Mouse (Mus musculus) adrenal gland, adult 2 months (tissue): ENCODE measurements at regions not wholly inside any gene's neighbourhood (a gene's known extent, or its start where the extent isn't known, plus 50 kb on each side); places are given as distances from the start of the nearest gene placed in this dataset.

Source experiments
- DNase-seq: peaks from one replicate; pipeline ENCODE4 v3.0.0; 2021

DNA sequence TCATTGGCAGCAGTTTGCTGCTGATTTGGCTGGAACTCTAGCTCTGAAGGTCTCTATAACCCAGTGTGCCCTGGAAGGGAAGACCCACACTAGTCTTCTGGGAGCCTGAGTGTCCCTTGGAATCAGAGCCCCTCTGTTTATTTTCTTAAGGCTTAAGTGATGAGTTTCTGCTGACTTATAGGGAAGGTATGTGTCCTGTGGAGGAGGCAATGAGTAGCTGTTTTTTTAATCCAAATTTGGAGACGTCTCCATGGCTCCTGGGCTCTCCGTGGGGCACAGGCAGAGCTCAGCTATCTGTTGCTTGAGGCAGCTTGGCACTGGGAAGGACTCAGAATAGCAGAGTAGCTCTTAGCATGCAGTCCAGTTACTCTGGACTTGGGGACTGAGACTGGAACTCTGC is 146.4 kb downstream of the Ttc32 start:
- no peak for DNase-seq

DNA sequence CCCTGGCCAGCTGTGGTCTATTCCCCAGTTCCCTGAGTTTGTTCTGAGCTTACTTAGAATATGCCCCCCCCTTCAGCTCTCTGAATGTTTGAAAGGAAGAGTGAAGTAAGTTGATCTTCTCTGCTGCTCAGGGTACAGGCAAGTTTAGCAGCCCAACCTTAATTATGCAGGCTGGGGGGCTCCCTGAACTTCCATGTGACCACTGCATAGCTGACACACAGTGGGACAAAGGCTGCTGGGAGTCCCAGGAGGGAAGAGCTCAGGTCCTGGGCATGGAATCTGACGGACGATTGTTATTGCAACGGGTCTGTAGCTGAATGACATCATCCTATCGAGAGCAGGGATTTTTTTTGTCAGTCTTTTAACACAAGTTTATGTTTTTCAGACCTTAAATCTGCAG is 148.8 kb downstream of the Ttc32 start:
- no peak for DNase-seq

DNA sequence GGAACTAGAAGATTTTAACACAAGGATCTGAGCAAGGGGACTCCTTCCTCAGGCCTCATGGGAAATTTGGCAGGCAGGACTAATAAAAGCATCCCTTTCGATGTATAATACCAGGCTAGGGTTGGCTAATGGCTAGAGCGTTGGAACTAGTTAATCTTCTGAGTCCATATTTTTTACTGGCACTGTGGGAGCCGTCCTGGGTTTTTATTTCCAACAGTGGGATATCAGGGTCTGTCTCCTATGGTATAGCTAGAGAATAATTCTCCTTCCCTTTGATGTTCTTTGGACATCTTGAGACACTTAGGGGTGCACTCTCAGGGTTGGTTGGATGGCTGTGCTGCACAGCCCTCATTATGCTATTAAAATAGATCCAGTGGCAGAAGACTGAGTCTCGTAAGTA is 150.9 kb downstream of the Ttc32 start:
- DNase-seq, result no peak

DNA sequence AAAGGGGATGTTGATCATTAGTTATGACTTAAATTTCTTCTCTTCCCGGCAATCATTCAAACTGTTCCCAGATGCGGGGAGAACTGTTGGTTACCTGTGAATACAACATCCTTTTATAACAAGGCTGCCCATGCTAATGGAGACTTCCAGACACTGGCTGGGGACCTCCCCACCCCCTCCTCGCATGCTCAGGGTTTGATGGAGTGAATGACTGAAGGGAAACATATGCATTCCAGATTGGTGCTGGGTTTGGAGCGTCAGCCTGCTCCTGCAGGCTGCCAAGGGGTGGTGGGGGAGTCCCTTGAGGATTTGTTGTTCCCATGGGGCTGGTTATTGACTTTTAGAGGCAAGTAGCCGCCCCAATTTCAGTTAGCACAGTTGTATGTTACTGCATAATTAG is 161.9 kb downstream of the Ttc32 start:
- DNase-seq, result no peak

DNA sequence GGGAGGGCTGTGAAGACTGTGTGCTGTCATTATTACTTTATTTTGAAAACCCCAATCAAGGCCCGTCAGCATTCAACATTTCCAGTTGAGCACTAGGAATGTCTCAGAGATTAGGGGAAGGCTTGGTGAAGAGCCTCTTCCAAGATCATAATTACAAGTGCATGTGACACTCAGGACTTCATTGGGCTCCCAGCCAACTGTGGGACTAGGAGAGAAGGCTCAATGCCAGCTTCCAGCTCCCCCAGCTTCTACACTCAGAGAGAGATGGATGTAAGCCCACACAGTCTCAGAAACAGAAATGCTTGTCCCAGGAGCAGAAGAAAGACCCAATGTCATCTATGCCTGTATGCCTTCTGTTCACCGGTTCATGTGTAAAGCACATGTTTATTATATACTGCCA is 169.5 kb downstream of the Ttc32 start:
- DNase-seq, result no peak

DNA sequence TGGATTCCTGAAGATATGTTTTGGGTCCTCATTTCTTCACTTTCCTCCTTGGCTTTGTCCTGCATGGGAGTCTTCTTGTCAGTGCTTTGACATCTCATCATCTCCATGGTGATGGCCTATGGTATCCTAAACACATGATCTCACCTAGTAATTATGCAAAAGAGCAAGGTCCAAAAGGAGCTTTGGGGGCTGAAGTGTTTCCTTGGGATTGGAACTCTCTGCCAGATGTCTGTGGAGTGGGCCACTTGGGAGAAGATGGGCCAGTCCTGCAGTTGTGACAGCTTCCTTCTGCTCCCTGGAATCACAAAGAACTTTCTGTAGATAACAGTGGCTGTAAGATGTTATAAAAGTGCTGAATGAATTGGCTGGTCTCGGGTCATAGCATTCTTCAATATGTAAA is 182.4 kb downstream of the Ttc32 start:
- no peak for DNase-seq

DNA sequence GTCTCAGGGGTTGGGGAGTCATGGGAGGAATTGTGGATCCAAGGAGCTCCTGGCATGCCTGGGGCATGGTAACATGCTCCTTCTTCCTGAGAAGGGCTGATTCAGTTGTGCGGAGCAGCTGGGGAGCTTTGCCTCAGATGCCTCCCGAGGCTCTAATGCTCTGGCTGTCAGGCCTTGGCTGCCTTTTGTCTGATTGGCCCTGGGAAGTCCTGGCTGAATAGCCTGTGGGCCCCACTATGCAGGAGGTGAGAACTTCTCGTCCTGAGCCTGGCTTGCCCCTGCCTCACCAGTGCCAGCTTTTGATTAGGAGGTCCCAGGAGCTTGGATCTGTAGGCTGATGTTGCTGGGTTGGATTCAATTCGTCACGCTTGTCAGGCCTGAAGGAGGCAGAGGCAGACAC is 195.2 kb downstream of the Ttc32 start:
- DNase-seq, result no peak

DNA sequence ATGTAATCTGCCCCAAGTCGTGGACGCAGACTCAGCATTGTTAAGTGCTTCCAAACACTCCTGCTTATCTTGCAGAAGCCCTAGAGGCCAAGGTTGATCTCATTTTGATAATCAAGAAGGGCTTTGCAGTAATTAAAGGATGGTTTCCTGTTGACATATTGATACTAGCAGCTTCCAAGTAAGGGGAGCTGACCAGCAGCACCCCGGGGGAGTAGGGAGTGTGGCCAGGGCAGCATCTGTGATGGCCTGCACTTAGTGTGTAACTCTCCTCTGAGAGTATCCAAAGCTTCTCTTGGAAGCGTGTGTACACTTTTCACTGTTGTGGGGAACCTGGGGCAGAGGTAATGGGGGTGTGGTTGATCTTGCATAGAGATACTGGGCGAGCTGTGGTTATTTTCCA is 198.1 kb downstream of the Ttc32 start:
- no peak for DNase-seq

DNA sequence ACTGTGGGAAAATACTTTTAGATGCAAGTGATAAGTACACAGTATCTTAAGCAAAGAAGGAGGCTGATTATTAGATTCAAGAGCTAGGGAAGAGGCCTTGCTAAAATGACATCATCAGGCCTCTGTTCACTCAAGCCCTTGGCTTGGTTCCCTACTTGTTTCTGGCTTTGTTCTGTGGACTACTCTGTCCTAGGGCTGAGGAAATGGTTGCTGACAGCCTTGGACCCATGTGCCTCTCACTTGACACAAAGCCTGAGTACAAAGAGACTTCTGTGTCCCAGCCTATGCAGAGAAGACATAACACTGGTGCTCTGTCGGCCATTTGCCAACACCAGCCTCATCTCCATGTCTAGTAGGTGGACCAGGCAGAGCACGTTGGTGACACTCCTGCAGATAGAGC is 198.7 kb downstream of the Ttc32 start:
- peak; percentile 10 for DNase-seq

DNA sequence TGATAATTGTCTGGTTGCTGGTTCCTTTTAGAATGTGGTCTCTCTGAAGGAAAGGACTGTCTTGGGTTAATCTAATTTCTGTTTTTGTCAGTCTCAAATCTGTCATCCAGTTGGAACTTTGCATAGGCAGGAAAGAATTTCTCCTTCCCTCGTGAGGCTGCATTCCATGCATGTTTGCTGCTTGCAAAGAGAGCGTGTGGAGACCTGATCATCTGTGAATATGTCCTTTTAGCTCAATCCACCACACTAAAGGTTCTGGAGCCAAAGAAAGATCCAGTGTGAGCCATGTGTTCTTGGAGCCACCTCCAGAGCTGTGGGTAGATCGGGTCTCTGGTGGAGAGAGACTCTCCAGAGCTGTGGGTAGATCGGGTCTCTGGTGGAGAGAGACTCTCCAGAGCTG is 200.2 kb downstream of the Ttc32 start:
- no peak for DNase-seq

DNA sequence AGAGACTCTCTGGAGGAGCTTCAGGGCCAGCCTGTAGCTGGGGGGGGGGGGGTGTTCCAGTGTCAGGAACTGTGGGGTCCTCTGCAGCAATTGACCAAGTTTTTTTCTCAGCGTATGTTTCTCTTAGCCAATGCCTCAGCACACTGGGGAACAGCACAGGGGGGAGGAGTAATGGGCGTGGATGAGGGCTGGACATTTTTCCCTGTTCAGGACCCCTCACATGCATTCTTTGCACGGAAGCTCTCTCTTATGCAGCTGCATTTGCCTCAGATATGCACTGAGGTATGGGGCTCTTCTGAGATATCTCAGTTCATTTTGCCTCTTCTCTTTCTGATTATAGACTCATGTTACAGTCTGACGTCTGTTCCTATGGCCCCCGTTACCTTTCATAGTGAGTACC is 200.8 kb downstream of the Ttc32 start:
- no peak for DNase-seq

DNA sequence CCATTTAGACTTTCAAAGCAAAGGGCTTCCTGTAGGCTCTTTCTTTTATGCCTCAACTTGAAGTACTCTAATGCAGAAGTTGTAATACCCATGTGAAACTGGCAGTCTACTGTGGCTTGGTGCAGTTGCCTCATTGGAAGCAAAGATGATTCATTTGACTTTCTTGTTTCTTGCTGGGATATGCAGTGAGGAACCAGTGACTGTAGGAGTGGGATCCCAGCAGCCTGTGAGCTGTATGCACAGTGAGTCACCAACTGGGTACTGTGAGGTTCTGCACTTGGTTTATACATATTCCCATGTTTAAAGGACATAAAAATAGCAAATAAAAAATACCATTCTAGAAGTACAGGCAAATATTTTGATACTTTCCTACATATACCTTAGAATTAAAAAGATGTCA is 202.6 kb downstream of the Ttc32 start:
- no peak for DNase-seq

DNA sequence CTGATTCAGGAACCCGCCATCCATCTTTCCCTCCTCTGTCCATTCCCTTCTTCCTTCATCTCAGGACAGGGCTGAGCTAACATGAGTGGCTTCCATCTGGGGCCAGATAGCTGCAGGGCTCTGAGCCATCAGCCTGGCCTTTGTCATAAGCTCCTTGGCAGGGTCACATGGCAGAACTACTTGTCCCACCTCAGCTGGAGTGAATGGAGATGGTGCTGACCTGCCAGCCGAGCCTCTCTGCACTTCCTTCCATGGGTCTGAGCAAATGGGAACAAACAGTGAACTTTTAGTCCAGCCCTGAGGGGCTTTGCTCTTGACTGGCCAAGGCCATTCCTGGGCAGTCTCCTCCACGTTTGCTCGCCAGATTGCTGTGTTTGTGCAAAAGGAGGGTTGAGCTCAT is 206.1 kb downstream of the Ttc32 start:
- DNase-seq, result no peak

DNA sequence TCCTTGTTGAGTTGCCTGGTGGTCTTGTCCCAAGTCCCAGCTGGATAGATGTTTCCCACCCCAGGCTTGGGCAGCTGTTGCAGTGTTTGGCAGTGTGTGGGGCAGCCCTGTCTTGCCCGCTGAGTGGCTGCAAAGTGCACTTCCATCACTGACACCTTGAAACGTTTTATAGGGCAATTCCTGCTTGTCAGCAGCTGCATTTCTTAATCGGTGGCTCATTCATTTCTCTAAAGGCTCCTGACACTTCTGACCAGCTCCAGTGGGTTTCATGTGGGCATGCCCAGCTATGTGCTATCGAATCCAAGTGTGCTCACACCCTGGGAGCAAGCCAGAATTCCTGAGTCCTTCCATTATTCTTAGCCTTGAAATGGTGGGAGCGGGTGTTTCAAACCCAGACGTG is 207.7 kb downstream of the Ttc32 start:
- DNase-seq, result no peak

DNA sequence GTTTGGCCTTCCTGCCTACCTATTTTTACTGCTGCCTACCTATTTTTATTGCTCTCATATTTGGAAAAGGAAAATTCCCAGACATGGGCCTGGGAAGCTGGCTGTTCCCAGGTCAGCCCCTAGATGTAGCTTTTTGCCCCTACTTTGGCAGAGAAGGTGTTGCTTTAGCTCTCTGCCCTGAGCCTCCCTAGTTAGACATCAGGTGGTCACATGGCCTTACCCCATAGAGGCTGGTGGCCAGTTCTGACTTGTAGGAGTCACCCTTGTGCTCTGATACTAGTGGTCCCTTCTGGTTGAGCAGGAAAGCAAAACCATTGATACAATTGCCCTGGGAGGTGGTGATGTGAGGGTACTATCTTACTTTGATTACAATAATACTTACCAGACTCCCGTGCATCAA is 208.2 kb downstream of the Ttc32 start:
- DNase-seq, result no peak

DNA sequence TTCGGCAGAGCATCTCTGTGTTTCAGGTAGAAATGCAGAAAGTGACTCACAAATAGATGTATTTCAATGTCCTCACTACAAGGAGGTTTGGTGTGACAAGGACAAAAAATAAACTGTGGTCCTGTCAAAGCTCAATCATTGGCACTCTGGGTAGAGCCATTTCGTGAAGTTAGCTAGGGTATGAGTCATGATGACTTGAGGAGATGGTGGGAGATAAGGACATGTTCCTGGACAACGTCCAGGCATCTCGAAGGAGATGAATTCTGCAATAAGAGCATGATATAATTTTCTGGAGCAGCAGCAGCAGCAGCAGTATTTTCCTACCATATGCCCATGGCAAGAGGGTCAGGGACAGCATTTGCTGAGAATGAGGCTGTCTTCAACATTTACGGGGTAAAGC is 217.7 kb downstream of the Ttc32 start:
- no peak for DNase-seq

DNA sequence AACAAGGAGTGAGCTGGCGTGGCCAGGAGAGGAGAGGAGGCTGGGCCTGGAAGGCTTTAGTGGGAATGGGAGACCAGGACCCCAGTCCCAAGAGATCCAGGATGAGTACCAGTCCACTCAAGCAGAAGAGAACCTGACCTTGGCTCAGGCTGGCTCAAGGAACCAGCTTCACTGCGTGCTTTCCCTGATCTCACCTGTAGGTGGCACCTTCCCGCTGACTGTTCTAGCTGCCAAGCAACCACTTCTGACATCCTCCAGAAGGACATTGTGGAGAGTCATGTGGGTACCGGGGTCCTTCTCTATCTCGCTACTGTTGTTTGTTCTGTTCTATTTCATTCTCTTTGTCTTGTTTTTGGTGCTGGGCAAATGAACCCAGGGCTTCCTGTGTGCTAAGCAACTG is 222.0 kb downstream of the Ttc32 start:
- peak; percentile 66 for DNase-seq

DNA sequence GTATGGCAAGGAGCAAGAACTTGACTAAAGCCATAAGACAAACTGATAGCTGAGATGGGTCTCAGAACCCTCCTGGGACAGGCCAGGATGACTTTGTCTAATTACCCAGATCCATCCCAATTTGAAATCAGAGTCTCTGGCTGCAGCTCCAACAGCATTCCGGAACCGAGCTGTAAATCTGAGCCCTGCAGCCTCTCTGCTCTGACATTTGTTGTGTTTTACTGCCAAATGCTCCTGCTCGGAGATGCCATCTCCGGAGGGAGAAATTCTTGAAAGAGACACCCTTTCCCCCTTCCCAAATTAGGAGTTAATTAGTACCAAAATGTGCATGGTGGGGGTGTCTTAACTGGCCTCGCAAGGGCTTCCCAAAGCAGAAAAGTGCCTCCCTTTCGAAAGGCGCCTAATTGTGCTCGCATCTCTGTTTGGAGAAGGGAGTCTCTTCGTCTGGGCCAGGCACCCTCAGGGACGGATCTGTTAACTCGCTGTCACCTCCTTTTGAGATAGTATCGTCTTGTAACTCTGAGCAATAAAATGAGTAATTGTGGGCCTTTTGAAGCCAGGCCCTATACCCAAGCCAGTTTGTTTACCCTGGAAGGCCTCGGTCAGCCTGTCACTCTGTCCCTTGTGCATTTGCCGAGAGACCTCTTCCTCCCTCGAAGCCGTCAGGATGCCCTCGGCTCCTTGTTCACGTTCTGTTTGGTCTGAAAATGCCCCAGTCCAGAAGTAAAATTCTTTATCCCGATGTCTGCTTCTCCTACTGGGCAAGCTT is 223.7 kb downstream of the Ttc32 start:
- no peak for DNase-seq

DNA sequence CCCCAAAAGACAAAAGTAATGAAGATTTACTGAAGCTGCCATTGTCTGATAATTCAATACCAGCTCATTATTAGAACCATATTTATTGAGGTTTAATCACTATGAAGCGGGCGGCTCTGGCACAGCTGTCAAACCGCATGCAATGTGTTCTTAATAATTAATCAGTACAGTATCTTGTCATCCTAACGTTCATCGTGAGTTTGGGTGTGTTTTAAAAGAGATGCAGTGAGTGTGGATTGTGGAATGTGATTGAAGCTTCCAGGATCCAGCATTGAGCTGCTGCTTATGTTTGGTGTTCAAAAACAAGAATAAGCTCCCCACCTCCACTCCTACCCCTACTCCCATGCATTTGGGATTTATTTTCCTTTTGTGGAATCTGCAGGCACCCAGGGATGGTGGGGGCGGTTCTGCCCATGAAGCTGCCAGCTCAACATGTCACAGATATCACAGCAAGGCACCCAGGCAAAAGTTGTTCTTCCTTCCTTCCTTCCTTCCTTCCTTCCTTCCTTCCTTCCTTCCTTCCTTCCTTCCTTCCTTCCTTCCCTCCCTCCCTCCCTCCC is 224.6 kb downstream of the Ttc32 start:
- no peak for DNase-seq

DNA sequence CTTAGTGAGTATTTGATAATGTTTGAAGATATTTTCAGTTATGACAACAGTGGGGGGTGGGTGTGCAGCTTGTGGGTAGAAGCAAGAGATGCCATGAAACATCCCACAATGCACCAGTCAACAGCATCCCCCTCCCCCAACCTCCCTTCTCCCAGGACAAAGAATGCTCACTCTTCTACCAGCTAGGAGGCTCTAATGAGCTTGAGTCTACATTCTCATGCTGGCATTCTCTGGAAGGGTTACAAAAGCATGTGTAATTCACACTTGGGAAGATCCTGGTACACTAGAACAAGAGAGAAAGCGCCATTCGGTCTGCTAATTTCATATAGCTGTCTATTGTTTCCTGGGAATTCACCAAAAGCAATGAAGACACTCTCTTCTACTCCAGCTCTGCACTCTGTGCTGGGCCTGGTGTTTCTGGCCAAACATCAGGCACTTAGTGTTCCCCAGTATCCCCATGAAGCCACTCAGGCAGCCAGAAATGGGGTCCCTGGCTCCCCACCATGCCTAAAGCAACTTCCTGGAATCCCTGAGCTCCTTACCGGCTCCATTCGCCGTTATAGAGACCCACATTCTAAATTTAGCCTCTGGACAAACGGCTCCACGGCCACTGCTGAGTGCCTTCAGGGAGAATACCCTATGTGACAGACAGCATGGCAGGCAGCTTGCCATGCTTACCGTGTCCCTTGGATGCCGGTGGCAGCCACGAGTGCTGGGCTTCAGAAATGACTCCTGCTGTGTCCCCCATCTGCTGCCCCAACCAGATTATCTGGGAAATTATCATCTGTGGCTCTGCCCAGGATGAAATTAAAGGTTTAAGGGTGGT is 226.1 kb downstream of the Ttc32 start:
- DNase-seq, result no peak

DNA sequence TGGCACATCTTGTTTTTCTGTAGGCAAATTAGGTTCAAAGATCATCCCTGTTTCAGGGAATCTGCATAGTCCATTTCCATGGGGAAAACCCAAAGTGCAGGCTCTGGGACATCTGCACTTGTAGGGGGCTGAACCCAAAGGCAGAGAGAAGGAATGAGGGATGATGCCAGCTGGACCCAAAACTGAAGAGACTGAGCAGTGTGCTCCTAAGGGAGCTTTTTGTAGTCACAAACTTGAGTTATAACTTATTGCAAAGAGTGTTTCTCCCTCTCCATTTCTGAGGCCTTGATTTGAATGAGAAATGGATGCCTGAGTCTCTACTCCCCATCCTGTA is 226.7 kb downstream of the Ttc32 start:
- no peak for DNase-seq

DNA sequence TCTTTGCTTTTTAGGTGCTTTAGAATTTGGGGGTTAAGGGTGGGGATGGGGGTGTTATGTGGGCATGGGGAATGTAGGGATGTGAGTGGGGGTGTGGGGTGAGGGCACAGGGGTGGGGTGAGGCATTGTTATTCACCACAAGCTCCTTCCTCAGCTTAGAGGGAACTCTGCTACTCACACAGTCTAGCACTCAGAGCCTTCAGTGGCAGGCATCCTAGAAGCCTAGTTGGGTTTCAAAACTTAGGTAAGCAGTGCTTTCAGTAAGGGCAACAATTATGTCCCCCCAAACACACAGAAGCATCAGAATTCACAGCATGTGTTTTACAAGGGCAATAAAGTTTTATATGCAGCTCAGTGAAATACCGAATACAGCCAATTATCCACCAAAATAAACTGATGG is 228.4 kb downstream of the Ttc32 start:
- DNase-seq, result no peak

DNA sequence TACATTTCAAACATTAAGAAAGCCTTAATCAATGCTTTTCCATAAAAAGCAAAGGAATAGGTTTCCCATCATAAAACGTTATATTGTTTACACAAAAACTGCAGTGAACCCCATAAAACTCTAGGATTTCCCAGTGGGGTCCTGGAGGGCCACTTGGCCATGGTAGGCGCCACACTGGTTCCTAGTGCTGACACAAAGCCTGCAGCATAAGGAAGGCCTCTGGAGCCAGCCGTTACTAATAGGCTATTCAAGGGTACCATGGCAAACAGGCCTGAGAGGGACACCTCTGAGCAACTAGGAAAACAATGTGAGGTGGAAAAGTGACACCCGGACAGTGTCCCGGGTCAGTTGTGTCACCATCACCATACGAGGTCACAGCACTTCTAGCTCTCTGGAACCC is 231.9 kb downstream of the Ttc32 start:
- no peak for DNase-seq

DNA sequence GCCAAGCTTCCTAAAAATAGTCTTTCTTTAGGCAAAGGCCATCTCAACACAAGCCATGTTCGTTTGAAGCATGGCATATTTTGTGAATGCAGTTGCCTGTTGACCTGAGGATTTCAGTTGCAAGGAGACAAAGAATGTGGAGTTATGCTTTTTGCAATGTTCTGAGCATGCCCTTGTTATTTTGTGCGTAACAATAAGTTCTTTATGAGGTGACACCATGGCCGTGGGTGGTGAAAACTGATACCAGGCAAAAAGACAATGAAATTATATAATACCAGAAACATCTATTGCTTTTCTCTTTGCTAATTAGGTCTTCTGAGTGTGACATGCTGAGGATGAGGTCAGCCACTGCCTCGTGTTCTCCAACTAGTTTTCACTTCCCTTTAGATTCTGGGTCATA is 236.4 kb downstream of the Ttc32 start:
- DNase-seq, result no peak
